Mouse (Mus musculus) hindbrain, embryonic 15.5 days (tissue): ENCODE results near the gene Dpf1. TPM values are rescaled to one million over a fixed set of nuclear protein-coding genes. Genes with fewer than 3 reads are reported as not detected.

Experiments used
- ATAC-seq: fragments of 200-750 bp; cut with Nextera tagmentation; 2 replicates; pipeline ENCODE4 v1.8.0; 2017; ENCODE audit warnings: low read depth, moderate number of reproducible peaks, moderate TSS enrichment; ENCODE audit not compliant: low FRiP score
- H3K27ac ChIP-seq: fragments of 300-500 bp; sonication (generic); replicated peaks from 2 replicates; pipeline ENCODE4 v1.5.1; 2015; ENCODE audit warnings: mild to moderate bottlenecking, inconsistent platforms
- H3K27me3 ChIP-seq: fragments of 300-500 bp; sonication (generic); 2 replicates; pipeline ENCODE4 v1.6.1; 2015; ENCODE audit warnings: control low read depth, inconsistent platforms
- H3K36me3 ChIP-seq: fragments of 300-500 bp; sonication (generic); 2 replicates; pipeline ENCODE4 v1.6.1; 2015; ENCODE audit warnings: control low read depth, inconsistent platforms
- H3K4me1 ChIP-seq: fragments of 300-500 bp; sonication (generic); replicated peaks from 2 replicates; pipeline ENCODE4 v1.6.1; 2015; ENCODE audit warnings: control low read depth, inconsistent platforms
- H3K4me2 ChIP-seq: fragments of 300-500 bp; sonication (generic); 2 replicates; pipeline ENCODE4 v1.6.1; 2015; ENCODE audit warnings: moderate library complexity, mild to moderate bottlenecking, inconsistent platforms
- H3K4me3 ChIP-seq: fragments of 300-500 bp; sonication (generic); 2 replicates; pipeline ENCODE4 v1.5.1; 2015; ENCODE audit warnings: mild to moderate bottlenecking, inconsistent platforms
- H3K9ac ChIP-seq: fragments of 300-500 bp; sonication (generic); 2 replicates; pipeline ENCODE4 v1.6.1; 2015; ENCODE audit warnings: inconsistent platforms
- H3K9me3 ChIP-seq: fragments of 300-500 bp; sonication (generic); 2 replicates; pipeline ENCODE4 v1.6.1; 2016; ENCODE audit warnings: control low read depth, inconsistent platforms
- WGBS: fragments of 180-500 bp; shearing (Covaris S2); methylation state at CpG from one replicate; pipeline ENCODE4 v1.1.7; 2015; 5-methylcytosine and 5-hydroxymethylcytosine counted together
- polyA plus RNA-seq: library from polyadenylated mRNA; unstranded; fragments of >200 nt; fragmentation: Nextera tagmentation; extraction: Ambion mirVana; gene quantifications from 2 replicates; pipeline ENCODE4 v1.2.1, GENCODE M21; 2015

Dpf1 gene
- polyA plus RNA-seq, 1 experiment from 2014 or later: 184 TPM

DNA sequence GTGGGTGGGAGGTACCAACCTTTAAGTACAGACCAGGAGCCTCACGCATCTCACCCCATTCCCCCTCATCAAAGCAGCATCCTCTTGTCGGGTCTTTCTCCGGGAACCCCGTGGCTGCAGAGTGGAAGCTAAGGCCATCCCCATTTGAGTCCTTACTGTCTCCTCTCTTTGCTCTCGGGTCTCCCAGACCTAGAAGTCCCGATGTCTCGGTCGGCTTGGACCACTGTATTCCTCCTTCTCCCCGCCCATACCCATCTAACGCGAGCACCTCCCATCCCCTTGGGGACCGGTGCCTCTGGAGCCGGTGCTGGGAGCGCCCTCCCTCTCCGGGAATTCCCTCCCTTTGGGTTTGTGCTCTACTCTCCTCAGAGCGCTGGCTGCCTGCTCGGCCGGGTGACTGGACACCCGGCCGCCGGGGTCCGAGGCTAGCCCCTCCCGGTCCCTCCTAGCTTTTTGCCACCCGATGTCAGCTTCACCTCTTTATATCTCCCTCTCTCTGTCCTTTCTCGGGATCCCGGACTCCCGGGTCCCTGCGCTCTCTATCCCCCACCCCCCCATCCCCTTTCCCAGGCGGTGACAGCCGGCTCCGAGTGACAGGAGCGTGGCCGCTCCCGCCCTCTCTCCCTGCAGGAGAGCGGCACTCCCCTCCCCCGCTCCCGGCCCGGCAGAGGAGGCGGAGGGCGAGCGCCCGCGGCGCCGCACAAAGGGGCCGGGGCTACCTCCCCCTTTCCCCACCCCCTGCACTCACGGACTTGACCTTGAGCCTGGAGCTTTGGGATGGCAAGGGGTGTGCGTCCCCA, 912 bp downstream of the Dpf1 start:
- H3K9ac ChIP-seq: peak overlapping the region; percentile 84
- peaks cover 61% of the 10 kb centered on the region for H3K4me1 ChIP-seq
- no peaks in the 10 kb centered on the region for H3K27me3 ChIP-seq
- WGBS: under 1% methylated on average over 47 of the region's 48 CpGs
- peak overlapping the region; percentile 86 for H3K27ac ChIP-seq
- peak overlapping the region; percentile 73 for H3K4me3 ChIP-seq
- no peaks in the 10 kb centered on the region for H3K36me3 ChIP-seq
- no peaks in the 10 kb centered on the region for H3K9me3 ChIP-seq
- ATAC-seq: peak; percentile 2; the same call in 1 of the 2 replicates
- peak overlapping the region; percentile 92 for H3K4me2 ChIP-seq

DNA sequence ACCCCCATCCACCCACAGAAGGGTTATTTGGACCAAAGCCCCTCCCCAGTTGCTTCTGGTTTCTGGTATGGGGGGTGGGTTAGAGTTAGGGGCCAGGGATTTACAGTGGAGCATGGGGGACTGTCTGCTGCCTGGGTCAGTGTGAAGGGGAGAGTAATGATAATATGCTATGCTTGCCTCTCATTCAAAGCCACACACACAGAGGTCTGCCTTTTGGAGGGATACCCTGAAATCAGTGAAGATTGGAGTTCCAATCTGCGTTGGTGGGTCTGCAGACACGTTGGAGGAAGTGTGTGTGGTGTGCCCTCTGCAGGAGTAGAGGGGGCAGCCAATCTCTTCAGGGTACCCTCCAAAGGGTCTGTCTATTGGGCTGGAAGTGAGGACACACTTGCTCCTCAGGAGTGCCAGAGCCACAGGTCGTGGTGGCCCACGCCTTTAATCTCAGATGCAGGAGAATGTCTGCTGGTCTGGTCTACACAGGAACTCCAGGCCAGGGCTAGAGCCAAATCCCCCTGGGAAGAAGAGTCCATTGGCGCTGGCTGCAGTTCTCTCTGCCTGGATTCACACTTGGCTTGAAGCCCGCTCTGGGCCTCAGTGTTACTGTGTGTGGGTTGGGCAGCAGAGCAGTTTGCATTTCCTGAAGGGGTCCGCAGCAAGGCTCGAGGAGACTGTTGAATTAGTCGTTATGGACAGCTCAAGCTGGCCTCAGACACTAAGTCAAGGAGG, 1.7 kb downstream of the Dpf1 start:
- ATAC-seq: no peak
- WGBS: 17% methylated on average over 9 of the region's 9 CpGs
- H3K4me1 ChIP-seq: peaks cover 69% of the 10 kb centered on the region

DNA sequence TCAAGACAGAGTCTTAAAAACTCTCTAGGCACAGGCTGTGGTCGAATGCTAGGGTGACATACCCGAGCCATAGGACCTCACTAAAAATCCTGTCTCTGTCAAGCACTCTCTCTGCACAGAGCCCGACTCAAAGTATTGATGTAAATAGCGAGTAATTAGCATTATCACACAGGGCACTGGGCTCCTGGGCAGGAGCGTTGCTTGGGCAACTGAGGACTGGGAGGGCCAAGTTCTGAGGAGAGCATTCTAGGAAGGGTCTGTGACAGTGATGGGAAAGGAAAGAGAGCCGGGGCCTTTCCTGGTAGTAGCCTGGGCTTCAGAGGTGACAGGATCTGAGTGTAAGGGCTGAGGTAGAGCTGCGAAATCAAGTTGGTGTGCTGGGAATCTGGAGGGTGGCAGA, 2.4 kb downstream of the Dpf1 start:
- no peak for ATAC-seq
- Histone ChIP-seq H3K27ac (peak overlapping the region; percentile 86), H3K27me3 (no peaks in the 10 kb centered on the region), H3K9me3 (no peaks in the 10 kb centered on the region), H3K4me2 (peak overlapping the region; percentile 92), H3K36me3 (0 out of 2 replicates have a peak, but pooled peaks cover under 1% of the 10 kb centered on the region), H3K9ac (peak overlapping the region; percentile 84; the same call in 1 of the 2 replicates), H3K4me3 (peak overlapping the region; percentile 73), H3K4me1 (peaks cover 75% of the 10 kb centered on the region)
- WGBS: 19% methylated on average over 7 of the region's 7 CpGs

More for the DNA sequence above, 1.7 kb downstream of the Dpf1 start:
- peak overlapping the region; percentile 73 for H3K4me3 ChIP-seq
- peak overlapping the region; percentile 92 for H3K4me2 ChIP-seq
- no peaks in the 10 kb centered on the region for H3K27me3 ChIP-seq
- H3K9ac ChIP-seq: peak overlapping the region; percentile 84
- H3K36me3 ChIP-seq: no peaks in the 10 kb centered on the region
- peak overlapping the region; percentile 86 for H3K27ac ChIP-seq
- no peaks in the 10 kb centered on the region for H3K9me3 ChIP-seq

DNA sequence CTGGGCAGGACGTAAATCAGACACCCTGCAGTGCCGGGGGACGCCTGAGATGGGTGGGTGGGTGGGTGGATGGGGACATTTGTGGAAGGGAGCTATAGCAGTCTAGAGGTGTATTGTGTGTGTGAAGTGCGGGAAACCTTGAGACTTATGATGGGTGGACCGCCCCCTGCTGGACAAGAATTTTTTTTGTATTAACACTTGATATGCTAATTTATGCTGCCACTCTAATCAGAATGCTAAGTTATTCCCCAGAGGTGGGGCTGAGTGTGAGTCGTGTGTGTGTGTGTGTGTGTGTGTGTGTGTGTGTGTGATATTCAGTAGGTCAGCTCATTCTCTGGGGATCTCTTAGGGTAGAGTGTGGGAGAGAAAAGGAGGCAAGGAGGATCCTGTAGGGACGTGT, 2.9 kb downstream of the Dpf1 start:
- Histone ChIP-seq H3K27ac (peak overlapping the region; percentile 86), H3K9me3 (no peaks in the 10 kb centered on the region)
- 6% methylated on average over 7 of the region's 7 CpGs for WGBS

DNA sequence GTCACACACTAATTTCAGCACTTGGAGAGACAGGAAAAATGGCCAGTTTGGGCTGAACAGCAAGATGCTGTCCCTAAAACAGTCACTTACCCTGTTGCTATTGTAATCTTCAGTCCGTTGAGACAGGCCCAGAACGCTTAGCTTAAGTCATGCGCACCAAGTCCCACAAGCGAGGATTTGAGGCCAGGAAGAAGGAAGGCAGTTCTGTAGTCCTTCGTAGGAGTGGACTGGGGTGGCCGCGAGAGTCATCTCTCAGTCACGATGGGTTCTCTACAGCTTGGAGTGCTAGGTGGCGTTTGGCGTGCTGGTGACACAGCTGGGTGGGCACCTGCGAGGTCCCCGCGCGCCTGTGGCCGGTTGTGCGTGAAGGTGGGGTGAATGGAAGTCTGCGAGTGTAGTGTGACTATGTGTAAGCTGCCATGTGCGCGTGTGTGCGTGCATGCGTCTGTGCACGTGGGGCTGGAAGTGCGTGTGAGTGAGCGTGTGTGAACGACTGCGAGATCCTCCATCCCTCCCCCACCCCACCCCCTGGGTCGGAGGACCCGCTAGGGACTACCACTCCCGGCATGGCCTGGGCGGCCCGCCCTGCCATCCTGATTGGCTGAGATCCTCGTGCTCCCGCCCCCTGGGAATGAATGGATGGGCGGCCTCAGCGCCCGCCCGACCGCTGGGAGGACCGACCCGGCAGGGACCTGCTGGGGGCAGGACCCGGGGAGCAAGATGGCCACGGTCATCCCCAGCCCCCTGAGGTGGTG, 3.8 kb downstream of the Dpf1 start:
- Histone ChIP-seq H3K9ac (peak overlapping the region; percentile 70), H3K27ac (peak overlapping the region; percentile 85), H3K9me3 (no peaks in the 10 kb centered on the region), H3K4me2 (peak overlapping the region; percentile 92), H3K27me3 (no peaks in the 10 kb centered on the region), H3K4me1 (peaks cover 78% of the 10 kb centered on the region), H3K36me3 (peaks cover 12% of the 10 kb centered on the region), H3K4me3 (peak overlapping the region; percentile 73)
- 1% methylated on average over 41 of the region's 42 CpGs for WGBS
- ATAC-seq: peak; percentile 76

More for the DNA sequence above, 2.9 kb downstream of the Dpf1 start:
- no peak for ATAC-seq
- Histone ChIP-seq H3K36me3 (peaks cover 5% of the 10 kb centered on the region), H3K4me3 (peak overlapping the region; percentile 73), H3K27me3 (no peaks in the 10 kb centered on the region), H3K4me2 (peak overlapping the region; percentile 92), H3K9ac (0 out of 2 replicates have a peak overlapping the region, but pooled peaks have one; percentile 84), H3K4me1 (peaks cover 77% of the 10 kb centered on the region)

DNA sequence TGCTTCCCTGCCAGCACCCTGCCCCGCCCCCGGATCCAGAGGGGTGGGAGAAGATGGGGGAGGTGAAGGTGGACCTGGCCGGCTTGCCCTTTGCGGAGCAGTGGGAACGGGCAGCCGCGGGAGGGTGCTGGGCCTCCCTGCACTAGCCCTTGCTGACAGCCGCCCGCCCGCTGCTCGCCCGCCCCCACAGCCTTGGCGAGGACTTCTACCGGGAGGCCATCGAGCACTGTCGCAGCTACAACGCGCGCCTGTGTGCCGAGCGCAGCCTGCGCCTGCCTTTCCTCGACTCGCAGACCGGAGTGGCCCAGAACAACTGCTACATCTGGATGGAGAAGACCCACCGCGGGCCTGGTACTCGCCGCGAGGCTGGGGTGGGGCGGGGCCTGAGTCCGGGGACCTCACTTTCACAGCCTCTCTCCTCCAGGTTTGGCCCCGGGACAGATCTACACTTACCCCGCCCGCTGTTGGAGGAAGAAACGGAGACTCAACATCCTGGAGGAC, 5.5 kb downstream of the Dpf1 start:
- Histone ChIP-seq H3K9me3 (no peaks in the 10 kb centered on the region), H3K36me3 (peaks cover 12% of the 10 kb centered on the region), H3K27me3 (no peaks in the 10 kb centered on the region), H3K4me3 (peak overlapping the region; percentile 73), H3K9ac (peak overlapping the region; percentile 70), H3K4me2 (peak overlapping the region; percentile 92), H3K4me1 (peaks cover 85% of the 10 kb centered on the region), H3K27ac (peak overlapping the region; percentile 85)
- no peak for ATAC-seq
- under 1% methylated on average over 33 of the region's 36 CpGs for WGBS

DNA sequence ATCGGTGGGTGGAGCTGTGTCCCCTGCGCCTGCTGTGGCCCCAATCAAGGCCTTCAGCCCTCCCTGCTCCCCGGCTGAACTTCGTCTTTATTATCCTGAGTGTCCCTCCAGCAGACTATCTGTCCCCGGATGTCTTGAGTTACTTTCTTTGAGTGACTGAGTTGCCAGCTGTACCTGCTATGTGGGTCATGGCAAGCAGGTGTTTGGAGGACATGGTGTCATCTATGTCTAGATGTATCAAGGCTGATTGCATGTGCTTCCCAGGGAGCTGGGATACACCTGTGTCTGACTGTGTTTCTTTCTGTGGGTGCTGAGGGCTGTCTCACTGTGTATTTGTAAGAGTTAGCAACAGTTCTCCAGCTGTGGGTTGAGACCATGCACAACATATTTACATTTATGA, 6.0 kb downstream of the Dpf1 start:
- Histone ChIP-seq H3K9me3 (no peaks in the 10 kb centered on the region), H3K27ac (0 out of 2 replicates have a peak overlapping the region, but pooled peaks have one; percentile 85), H3K36me3 (peaks cover 12% of the 10 kb centered on the region), H3K4me3 (peak overlapping the region; percentile 73), H3K4me1 (peaks cover 87% of the 10 kb centered on the region), H3K9ac (peak overlapping the region; percentile 70), H3K27me3 (no peaks in the 10 kb centered on the region), H3K4me2 (peak overlapping the region; percentile 92)
- WGBS: 11% methylated on average over 5 of the region's 5 CpGs
- ATAC-seq: no peak

DNA sequence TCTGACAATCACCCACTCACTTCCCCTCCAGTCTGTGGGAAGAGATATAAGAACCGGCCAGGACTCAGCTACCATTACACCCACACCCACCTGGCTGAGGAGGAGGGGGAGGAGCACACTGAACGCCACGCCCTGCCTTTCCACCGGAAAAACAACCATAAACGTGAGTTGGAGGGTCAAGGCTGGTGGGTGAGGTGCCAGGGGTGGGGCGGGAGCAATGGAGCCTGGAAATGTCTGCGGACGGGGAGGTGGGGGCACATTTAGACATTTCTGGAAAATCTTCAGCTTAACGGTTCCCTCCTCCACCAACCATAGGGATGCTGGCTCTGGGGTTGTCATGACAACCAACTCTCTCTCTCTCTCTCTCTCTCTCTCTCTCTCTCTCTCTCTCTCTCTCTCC, 9.3 kb downstream of the Dpf1 start:
- no peaks in the 10 kb centered on the region for H3K27me3 ChIP-seq
- H3K4me2 ChIP-seq: peak overlapping the region; percentile 43
- no peaks in the 10 kb centered on the region for H3K9me3 ChIP-seq
- no peak for ATAC-seq
- peaks cover 90% of the 10 kb centered on the region for H3K4me1 ChIP-seq
- H3K36me3 ChIP-seq: peaks cover 17% of the 10 kb centered on the region
- WGBS: 29% methylated on average over 9 of the region's 9 CpGs
- no peak overlapping the region for H3K9ac ChIP-seq
- H3K4me3 ChIP-seq: no peak overlapping the region
- H3K27ac ChIP-seq: peak overlapping the region; percentile 73

DNA sequence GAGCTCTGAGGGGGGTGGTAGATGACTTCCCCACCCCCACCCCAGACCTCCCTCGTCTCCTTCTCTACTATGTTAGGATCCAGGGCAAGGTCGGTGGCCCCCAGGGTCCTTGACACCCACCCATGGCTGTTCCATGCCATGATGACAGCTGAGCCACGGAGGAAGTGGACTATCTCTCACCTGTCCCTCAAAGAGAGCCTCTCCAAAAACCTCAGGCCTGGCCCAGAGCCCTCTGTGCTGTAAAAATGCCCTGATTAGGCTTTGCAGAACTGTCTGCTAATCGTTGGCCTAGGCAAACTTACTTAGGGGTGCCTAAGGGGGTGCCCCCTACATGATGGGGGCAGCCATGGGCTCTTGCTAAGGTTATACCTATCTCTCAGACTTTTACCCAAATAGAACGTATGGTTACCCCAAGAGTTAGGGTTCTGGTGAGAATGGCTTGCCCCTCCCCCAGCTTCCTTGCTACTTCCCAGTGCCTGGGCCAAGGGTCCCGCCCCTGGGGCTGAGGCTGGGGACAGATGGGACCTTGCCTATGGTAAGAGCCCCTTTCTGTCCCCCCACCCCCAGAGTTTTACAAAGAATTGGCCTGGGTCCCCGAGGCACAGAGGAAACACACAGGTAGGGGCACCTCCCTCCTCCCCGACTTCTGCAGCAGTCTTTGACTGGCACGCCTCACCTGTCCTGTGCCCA, 10.0 kb downstream of the Dpf1 start:
- no peak overlapping the region for H3K9ac ChIP-seq
- no peak for ATAC-seq
- peaks cover 91% of the 10 kb centered on the region for H3K4me1 ChIP-seq
- H3K4me2 ChIP-seq: peak overlapping the region; percentile 43
- no peaks in the 10 kb centered on the region for H3K27me3 ChIP-seq
- H3K9me3 ChIP-seq: no peaks in the 10 kb centered on the region
- no peak overlapping the region for H3K4me3 ChIP-seq
- peak overlapping the region; percentile 90 for H3K27ac ChIP-seq
- 45% methylated on average over 9 of the region's 9 CpGs for WGBS
- peaks cover 17% of the 10 kb centered on the region for H3K36me3 ChIP-seq

DNA sequence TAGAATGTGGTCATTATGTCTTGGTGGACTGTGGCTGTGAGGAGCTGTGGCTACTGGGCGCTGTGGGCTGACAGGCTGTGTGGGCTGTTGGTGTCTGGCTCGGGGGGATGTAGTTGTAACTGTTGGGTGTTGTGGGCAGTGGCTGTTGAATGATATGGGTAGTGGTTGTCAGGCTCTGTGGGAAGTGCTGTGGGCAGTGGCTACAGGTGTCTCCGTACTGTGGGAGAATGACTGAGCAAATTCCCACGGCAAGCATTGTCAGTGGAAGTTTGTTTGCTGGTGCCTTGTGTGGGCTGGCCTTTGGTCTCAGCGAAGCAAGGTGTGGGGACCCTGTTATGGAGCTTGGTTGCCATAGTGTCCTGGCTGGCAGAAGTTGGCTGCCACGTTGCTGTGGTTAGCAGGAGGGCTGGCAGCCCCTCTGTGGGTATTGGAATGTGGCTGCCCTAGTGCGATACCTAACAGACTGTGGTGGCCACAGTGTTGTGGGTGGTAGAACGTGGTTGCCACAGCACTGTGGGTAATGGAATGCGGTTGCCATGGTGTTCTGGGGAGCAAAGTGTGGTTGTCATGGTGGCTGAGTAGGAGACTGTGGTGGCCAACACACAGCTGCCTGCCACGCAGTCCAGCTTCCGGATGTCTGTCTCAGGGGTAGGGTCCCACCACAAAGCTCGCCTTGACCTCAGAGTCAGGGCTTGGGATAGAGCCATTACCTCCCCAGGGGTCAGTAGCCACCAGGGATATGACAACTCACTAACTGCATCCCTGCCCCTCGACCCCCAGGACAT, 11.3 kb downstream of the Dpf1 start:
- Histone ChIP-seq H3K27ac (peak overlapping the region; percentile 90), H3K4me1 (peaks cover 91% of the 10 kb centered on the region), H3K9me3 (no peaks in the 10 kb centered on the region), H3K36me3 (peaks cover 17% of the 10 kb centered on the region), H3K4me2 (peak overlapping the region; percentile 43), H3K4me3 (no peak overlapping the region), H3K9ac (no peak overlapping the region), H3K27me3 (no peaks in the 10 kb centered on the region)
- WGBS: 40% methylated on average over 13 of the region's 13 CpGs
- ATAC-seq: peak; percentile 19; the same call in 1 of the 2 replicates
